Mouse (Mus musculus) midbrain, postnatal 0 days (tissue): ENCODE measurements around the gene Mafg. TPM values are rescaled to one million over a fixed set of nuclear protein-coding genes. Genes with fewer than 3 reads are reported as not detected.
"Not testable (repeated sequence)": the region's sequence is repeated elsewhere in the genome, so short reads cannot be mapped to it uniquely, and the experiment has no call there.

Source experiments
- ATAC-seq: fragments of 200-750 bp; cut with Nextera tagmentation; 2 replicates; pipeline ENCODE4 v1.8.0; 2017; ENCODE audit warnings: moderate number of reproducible peaks, mild to moderate bottlenecking, moderate TSS enrichment, moderate library complexity; ENCODE audit not compliant: low FRiP score
- DNase-seq: peaks from one replicate; pipeline ENCODE4 v3.0.0-alpha.2; 2015; ENCODE audit warnings: low spot score
- H3K27ac ChIP-seq: fragments of 300-500 bp; sonication (generic); 2 replicates; pipeline ENCODE4 v1.5.1; 2014; ENCODE audit warnings: low read depth, mild to moderate bottlenecking, low read length, mixed read lengths
- H3K27me3 ChIP-seq: fragments of 300-500 bp; sonication (generic); 2 replicates; pipeline ENCODE4 v1.6.1; 2014; ENCODE audit warnings: low read length, control low read depth, mixed read lengths; ENCODE audit not compliant: insufficient read depth
- H3K36me3 ChIP-seq: fragments of 300-500 bp; sonication (generic); 2 replicates; pipeline ENCODE4 v1.6.1; 2014; ENCODE audit warnings: low read length, control low read depth, mixed read lengths; ENCODE audit not compliant: insufficient read depth
- H3K4me1 ChIP-seq: fragments of 300-500 bp; sonication (generic); 2 replicates; pipeline ENCODE4 v1.6.1; 2014; ENCODE audit warnings: mild to moderate bottlenecking, control low read depth, antibody characterized with exemption, low read length, mixed read lengths; ENCODE audit not compliant: insufficient read depth
- H3K4me2 ChIP-seq: fragments of 300-500 bp; sonication (generic); 2 replicates; pipeline ENCODE4 v1.6.1; 2014; ENCODE audit warnings: low read depth, mild to moderate bottlenecking, low read length, mixed read lengths; ENCODE audit not compliant: poor library complexity, severe bottlenecking
- H3K4me3 ChIP-seq: fragments of 300-500 bp; sonication (generic); 2 replicates; pipeline ENCODE4 v1.5.1; 2014; ENCODE audit warnings: low read depth, mild to moderate bottlenecking, low read length, moderate library complexity
- H3K9ac ChIP-seq: fragments of 300-500 bp; sonication (generic); replicated peaks from 2 replicates; pipeline ENCODE4 v1.6.1; 2014; ENCODE audit warnings: mild to moderate bottlenecking, low read length, moderate library complexity, mixed read lengths; ENCODE audit not compliant: poor library complexity, severe bottlenecking
- H3K9me3 ChIP-seq: fragments of 300-500 bp; sonication (generic); 2 replicates; pipeline ENCODE4 v1.6.1; 2016; ENCODE audit warnings: low read length, control low read depth
- CTCF ChIP-seq: IDR thresholded peaks from 2 replicates; pipeline ENCODE4 v1.5.1; 2016; ENCODE audit warnings: antibody characterized with exemption, mild to moderate bottlenecking
- WGBS: fragments of 180-500 bp; shearing (Covaris S2); extraction: QIAGEN DNeasy Blood & Tissue Kit; methylation state at CpG from one replicate; pipeline ENCODE4 v1.1.7; 2014; 5-methylcytosine and 5-hydroxymethylcytosine counted together
- polyA plus RNA-seq: library from polyadenylated mRNA; unstranded; fragments of >200 nt; fragmentation: Nextera tagmentation; extraction: Ambion mirVana; gene quantifications from 2 replicates; pipeline ENCODE4 v1.2.1, GENCODE M21; 2015
- total RNA-seq: library from RNA; depleted of rRNA; stranded (reverse); fragments of >200 nt; gene quantifications from 2 replicates; pipeline ENCODE4 v1.2.3, GENCODE M21; 2014; rRNA removed

Gene Mafg
- 42.1 and 46.5 TPM in 2 replicates for total RNA-seq
- polyA plus RNA-seq: 40.8 and 41.7 TPM in 2 replicates

- Histone ChIP-seq H3K36me3 (peaks cover 14% of the 10 kb centered on the region), H3K9me3 (no peaks in the 10 kb centered on the region), H3K4me3 (peak within 1 kb of the TSS; percentile 89), H3K27me3 (no peaks in the 10 kb centered on the region), H3K9ac (peak within 1 kb of the TSS; percentile 83), H3K4me1 (peaks cover 5% of the 10 kb centered on the region), H3K4me2 (peak within 1 kb of the TSS; percentile 96), H3K27ac (peak within 1 kb of the TSS; percentile 91)
- peak; percentile 90 for ATAC-seq
- peak; percentile 98 for DNase-seq
- no peak for TF ChIP-seq CTCF
- WGBS: 10% methylated on average over 58 of the region's 58 CpGs
Measured at GRCm38 (mm10) chr11:120633520-120634343, at the start of gene Mafg. Gene Mafg, minus strand, starts transcription at chr11:120633600.

GRCm38 (mm10) chr11:120682683-120683082, 49.3 kb upstream of the Mafg start:
- WGBS: 92% methylated on average over 5 of the region's 5 CpGs
- ATAC-seq: no peak
- no peaks in the 10 kb centered on the region for H3K4me1 ChIP-seq

GRCm38 (mm10) chr11:120679909-120680308, 46.5 kb upstream of the Mafg start:
- DNase-seq: no peak
- WGBS: 73% methylated on average over 3 of the region's 3 CpGs
- Histone ChIP-seq H3K4me2 (no peak overlapping the region), H3K9ac (no peak overlapping the region), H3K9me3 (no peaks in the 10 kb centered on the region), H3K27ac (no peak overlapping the region), H3K27me3 (no peaks in the 10 kb centered on the region), H3K4me3 (no peak overlapping the region), H3K36me3 (peaks cover 49% of the 10 kb centered on the region), H3K4me1 (no peaks in the 10 kb centered on the region)
- no peak for ATAC-seq
- peak; percentile 63 for TF ChIP-seq CTCF

More at GRCm38 (mm10) chr11:120682683-120683082, 49.3 kb upstream of the Mafg start:
- no peak overlapping the region for H3K4me3 ChIP-seq
- no peaks in the 10 kb centered on the region for H3K9me3 ChIP-seq
- H3K36me3 ChIP-seq: peaks cover 52% of the 10 kb centered on the region
- TF ChIP-seq CTCF: no peak
- no peak overlapping the region for H3K4me2 ChIP-seq
- no peaks in the 10 kb centered on the region for H3K27me3 ChIP-seq
- no peak overlapping the region for H3K9ac ChIP-seq
- no peak overlapping the region for H3K27ac ChIP-seq
- no peak for DNase-seq

- 96% methylated on average over 4 of the region's 4 CpGs for WGBS
- H3K27me3 ChIP-seq: no peaks in the 10 kb centered on the region
Measured at GRCm38 (mm10) chr11:120676951-120677350, 43.6 kb upstream of the Mafg start.

GRCm38 (mm10) chr11:120675875-120676274, 42.5 kb upstream of the Mafg start:
- H3K27ac ChIP-seq, ATAC-seq, H3K9me3 ChIP-seq, H3K27me3 ChIP-seq, H3K9ac ChIP-seq, H3K4me2 ChIP-seq, H3K4me1 ChIP-seq, DNase-seq, H3K4me3 ChIP-seq: not testable (repeated sequence)
- WGBS: 99% methylated on average over 5 of the region's 5 CpGs
- peaks cover 24% of the 10 kb centered on the region for H3K36me3 ChIP-seq

More at GRCm38 (mm10) chr11:120676951-120677350, 43.6 kb upstream of the Mafg start:
- H3K9ac ChIP-seq: no peak overlapping the region
- H3K27ac ChIP-seq: no peak overlapping the region
- H3K36me3 ChIP-seq: peaks cover 32% of the 10 kb centered on the region
- ATAC-seq: no peak
- peaks cover 8% of the 10 kb centered on the region for H3K4me1 ChIP-seq
- DNase-seq: no peak
- TF ChIP-seq CTCF: no peak
- H3K9me3 ChIP-seq: no peaks in the 10 kb centered on the region
- H3K4me3 ChIP-seq: no peak overlapping the region
- no peak overlapping the region for H3K4me2 ChIP-seq

- peaks cover 13% of the 10 kb centered on the region for H3K36me3 ChIP-seq
- H3K9me3 ChIP-seq: no peaks in the 10 kb centered on the region
- peaks cover 8% of the 10 kb centered on the region for H3K4me1 ChIP-seq
- peak overlapping the region; percentile 77 for H3K9ac ChIP-seq
- peak overlapping the region; percentile 71 for H3K4me3 ChIP-seq
- peak overlapping the region; percentile 82 for H3K27ac ChIP-seq
- peak overlapping the region; percentile 67 for H3K4me2 ChIP-seq
- H3K27me3 ChIP-seq: no peaks in the 10 kb centered on the region
- TF ChIP-seq CTCF: no peak
- no peak for DNase-seq
- WGBS: 29% methylated on average over 12 of the region's 12 CpGs
- ATAC-seq: peak; percentile 28; the same call in 1 of the 2 replicates
Measured at GRCm38 (mm10) chr11:120673594-120674122, 40.3 kb upstream of the Mafg start.
